Mouse (Mus musculus): ENCODE results near the gene Wnt9a.
"Not testable (repeated sequence)": the region's sequence is repeated elsewhere in the genome, so short reads cannot be mapped to it uniquely, and the experiment has no call there.

Wnt9a gene

DNA sequence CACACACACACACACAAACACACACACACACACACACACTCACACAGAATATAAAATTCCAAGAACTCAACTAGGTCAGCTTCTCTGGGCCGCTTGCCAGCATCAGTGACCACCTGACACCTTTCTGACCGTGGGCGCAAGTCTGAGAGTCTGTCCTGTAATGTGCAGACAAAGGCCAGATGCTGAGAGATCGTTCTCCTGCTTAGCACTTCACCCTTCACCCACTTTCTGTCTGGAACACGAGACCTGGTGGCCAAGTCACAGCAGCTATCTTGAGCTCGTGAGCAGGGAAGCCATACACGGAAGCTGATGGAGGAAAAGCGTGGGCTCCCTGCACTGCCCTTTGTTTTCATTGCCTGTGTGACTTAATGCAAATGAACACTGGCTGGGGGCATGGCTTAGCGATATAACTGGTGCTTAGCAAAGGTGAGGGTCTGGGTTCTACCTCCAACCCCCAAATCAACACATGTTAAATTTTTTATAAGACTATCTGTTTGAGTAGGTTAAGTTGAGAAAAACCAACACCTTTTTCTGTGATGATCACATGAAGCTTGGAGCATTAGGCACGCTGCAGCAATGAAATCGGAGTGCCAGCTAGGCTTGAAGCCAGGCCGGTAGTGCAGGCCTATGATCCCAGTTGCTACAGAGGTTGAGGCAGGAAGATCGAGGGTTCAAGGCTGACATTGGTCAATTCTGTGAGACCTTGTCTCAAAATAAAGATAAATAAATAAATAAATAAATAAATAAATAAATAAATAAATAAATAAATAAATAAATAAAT lies 31.4 kb downstream of the Wnt9a start:
- no peak for DNase-seq

DNA sequence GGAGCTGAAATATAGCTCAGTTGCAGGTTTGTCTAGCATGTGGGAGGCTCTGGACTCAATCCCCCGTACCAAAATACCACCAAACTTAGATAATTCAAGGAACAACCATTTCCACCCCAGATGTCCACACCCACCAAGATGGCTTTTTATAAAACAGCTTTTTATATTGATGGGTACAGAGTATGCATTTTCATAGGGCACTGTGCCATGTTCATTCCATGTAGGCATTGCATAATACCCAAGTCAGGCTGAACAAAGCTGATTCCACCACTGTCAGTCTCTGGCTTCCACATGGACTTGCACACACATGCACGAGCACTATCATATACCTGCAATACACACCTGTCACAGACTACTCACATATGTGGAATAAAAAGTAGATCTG lies 32.0 kb downstream of the Wnt9a start:
- no peak for DNase-seq

DNA sequence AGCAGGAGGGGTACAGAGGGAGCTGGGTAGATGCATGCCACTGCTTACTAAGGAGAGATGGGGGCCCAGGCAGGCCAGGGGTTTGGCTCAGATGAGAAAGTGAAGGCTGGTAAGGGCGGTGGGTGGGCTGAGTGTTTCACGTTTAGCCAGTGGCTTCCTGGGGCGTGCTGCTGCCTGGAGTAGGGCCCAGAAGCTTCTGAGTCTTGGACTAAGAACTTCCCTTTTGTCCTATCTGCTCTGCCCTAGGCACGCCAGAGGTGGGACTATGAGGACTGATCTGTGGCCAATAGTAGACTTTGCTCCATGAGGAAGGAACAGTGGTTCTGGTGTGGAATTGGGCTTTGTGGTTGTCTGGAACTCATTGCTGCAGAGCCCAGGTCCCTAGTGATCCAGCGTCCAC lies 36.2 kb downstream of the Wnt9a start:
- DNase-seq = no peak

DNA sequence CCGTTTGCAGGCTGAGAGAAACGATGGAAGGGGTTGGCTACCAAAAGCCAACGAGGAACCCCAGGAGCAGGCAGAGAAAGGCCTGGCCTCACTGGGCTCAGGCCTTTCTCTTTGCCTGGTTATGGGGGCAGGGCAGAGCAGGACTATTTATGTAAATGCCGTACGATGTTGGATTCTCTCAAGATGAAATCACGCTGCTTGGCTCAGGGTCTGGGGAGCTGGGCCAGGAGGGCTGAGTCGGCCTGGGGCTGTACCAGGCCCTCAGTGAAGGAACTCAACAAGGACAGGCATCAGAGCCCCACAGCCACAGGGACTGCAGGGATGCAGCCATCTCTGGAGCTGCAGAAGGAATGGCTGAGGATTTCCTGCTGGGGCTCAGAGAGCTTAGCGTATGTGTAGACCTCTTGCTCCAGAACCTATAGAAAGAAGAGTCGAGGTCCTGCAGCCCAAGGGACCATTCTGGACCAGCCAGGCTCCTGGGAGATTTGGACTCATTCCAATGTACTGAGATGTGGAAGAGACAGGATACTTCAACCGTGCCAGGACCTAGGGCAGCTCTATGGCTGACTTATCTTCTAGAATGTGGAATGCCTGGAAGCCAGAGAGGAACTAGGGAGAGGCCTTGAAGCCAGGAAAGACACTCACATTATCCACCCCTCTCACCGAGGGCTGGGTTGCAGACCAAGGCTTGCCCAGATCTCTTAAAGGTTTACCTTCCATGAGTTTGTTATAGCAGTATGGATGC lies 39.6 kb downstream of the Wnt9a start:
- DNase-seq = no peak

DNA sequence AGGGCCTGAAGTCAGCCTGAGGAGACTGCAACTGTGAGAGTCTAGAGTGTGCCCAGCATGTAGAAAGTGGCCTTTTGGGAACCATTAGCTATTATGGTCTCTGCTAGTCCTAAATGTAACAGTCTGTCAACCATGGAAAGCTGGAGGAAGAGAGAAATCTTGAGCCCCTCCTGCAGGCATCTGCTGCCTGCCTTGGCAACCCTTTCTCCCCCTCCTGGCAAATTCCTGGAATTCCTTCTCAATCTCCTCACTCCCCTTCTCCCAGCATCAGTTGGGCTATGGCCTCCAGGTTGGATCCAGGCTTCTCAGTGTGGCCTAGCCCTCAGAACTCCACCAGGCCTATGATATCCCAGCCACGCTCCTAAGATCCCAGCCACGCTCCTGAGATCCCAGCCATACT lies 43.6 kb downstream of the Wnt9a start:
- DNase-seq = no peak

DNA sequence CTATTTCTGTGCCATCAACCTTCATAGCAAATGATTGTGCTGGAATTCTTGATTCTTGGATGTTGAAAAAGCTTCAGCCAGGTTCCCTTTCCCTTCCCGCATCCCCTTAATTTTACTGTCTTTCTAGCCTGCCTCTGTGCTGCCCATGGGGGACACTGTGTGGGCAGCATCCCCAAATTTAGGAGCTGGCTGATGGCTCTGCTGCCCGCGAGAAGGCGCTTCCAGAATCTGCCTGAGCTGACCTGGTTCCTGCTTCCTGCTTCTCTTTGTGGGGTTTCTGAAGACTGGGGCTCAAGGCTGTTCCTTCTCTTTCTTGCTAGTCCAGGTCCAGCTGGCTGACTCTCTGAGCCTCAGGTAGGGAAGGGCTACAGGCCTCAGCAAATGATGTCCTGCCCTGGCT lies 48.1 kb downstream of the Wnt9a start:
- no peak for DNase-seq

DNA sequence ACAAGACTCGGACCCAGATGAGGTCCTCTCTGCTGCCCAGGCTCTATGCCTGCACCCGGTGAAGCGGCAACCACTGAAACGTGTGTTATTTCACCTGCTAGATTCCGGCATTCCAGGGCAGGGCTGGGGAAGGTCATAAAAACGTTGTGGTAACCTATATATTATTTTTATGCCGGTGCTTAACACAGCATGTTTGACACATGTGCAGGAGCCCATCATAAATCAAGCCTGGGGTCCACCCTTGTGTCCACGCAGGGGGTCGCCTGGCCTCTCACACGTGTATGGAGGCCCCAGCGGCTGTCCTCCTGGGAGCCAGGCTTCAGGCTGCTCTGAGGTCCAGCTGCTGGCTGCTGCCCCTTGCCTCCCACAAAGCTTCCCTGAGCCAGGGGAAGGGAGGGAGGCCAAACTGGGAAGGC lies 50.2 kb downstream of the Wnt9a start:
- no peak for DNase-seq

DNA sequence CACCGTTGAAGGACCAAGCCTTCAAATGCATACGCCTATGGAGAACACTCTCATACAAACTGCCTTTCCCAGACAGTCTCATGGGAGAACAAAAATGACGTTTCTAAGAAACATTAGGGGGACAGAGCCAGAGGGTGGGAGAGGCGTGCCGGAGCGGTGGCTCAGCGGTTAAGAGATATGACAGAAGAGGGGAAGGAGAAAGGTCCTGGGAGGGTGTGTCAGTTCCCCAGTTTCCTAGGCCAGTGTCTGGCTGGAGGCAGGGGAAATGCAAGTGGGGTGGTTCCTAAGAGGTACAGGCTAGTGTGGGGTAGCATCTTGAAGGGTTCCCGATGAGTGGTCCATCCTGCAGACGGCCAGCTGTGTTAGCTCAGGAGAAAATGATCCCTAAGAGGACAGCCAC lies 54.6 kb downstream of the Wnt9a start:
- no peak for DNase-seq

DNA sequence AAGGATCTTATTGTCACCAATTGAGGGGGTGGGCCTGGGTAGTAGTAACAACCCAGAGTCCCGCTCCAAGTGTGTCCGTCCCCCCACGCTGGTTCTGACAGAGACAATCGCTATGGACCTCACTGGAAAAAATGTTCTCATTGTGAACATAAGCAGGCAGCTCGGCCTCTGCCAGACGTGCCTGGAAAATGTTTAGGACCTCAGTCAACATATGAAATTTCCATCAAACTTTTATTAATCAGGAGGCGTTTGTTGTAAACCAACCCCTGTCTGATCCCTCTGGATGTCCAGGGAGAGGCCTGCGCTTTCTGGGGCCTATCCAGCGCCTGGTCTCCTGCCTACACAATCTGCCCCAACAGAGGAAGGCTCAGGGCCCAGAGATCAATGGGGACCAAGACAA lies 57.3 kb downstream of the Wnt9a start:
- no peak for DNase-seq

DNA sequence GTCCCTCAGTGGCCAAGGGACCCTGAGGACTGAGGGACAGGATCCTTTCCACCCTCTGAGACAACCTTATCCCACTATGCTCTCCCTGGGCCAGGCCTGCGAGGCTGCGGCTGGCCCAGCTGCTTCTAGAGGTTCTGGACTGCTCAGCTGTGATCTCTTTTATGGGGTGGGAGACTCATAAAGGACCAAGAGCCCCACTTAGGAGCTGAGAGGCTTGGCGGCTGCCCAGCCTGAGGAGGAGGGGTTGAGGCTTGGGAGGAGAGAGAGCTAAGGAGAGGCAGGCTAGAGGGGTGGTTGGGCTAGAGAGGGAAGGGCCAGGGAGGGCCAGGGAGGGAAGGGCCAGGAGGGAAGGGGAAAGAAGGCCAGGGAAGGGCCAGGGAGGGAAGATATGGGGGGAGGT lies 57.7 kb downstream of the Wnt9a start:
- no peak for DNase-seq

DNA sequence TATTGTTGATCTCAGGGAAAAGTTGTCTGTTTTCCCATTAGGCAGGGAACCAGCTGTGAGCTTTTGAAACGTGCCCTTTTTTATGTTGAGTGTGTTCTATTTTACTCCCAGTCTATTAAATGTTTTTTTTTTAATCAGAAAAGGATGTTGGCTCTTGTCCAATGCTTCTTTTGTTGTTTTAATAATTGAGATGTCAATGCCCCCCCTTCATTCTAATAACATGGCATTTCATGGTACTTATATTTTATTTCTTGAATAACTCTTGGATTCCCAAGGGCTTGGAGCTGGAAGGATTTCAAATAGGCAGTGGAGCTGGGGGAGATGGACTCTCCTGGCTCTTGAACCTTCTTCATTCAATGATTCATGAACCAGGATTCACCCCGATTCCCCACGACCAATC lies 59.3 kb downstream of the Wnt9a start:
- DNase-seq = no peak

DNA sequence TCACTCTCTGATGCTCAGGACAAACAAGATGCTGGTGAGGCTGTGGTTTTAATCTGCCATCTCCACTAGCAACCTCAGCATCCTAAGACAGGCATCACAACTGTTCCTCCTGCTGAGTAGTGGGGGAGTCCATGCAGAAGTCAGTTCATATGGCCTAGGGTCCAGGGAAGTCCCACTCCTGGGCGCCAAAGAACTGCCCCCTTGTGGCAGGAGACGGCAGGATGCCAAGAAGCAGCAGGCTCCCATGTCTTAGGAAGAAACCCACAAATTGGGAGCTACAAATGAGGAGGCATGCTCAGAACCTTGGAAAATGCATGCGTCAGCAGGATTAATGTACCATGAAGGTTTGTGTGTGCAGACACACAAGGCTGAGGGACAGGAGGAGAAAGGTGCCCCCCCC lies 59.9 kb downstream of the Wnt9a start:
- no peak for DNase-seq

DNA sequence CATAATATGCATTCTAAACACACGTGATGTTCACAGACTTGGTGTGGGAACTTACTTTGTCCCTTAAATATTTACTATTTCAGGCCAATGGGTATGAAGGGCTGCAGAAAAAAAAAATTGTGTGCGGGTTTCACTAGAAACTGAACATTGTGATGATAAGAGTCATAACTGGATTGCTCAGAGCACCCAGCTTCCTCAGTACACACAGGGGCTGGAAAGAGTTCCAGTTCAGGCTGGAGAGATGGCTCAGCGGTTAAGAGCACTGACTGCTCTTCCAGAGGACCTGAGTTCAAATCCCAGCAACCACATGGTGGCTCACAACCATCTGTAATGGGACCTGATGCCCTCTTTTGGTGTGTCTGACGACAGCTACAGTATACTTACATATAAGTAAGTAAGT lies 61.2 kb downstream of the Wnt9a start:
- DNase-seq = not testable (repeated sequence)

DNA sequence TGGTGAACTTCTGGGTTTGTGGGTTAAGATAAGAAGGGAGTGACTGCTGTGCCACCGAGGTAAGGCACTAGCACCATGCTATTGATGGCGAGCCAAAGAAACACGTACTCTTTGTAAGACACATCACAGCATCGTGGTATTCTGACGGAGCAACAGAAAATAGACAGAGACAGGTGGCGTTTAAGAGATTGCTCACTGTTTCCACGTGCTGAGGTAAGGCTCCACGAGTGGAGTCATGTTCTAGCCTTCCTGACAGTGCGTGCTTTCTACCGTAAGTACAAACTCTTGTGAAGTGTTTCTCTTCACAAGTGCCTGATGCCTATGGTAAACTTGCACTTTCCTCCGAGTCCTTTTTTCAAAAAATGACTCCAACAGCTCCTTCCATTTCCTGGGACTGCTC lies 63.1 kb downstream of the Wnt9a start:
- no peak for DNase-seq

DNA sequence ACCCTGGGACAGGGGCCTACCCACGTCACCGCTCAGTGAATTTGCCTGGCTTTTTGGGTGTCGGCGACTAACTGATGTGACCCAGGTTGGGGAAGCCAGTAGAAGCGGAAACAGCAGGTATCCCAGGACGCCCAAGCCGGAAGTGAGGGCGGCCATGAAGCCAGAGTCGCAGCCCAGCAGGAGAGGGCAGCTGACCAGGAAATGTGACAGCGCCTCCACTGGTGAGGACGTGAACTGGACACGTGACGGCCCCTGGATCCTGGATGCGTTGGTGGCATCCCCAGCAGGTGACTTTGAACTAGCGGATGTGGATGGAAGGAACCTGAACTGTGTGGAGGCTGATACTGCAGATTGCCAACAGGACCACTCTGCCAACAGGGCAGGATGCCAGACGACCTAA lies 68.7 kb downstream of the Wnt9a start, which contains the start of gene Prss38:
TSS of gene Prss38 (minus strand) at position 183 of the 400 bp plus-strand sequence.
- no peak for DNase-seq

DNA sequence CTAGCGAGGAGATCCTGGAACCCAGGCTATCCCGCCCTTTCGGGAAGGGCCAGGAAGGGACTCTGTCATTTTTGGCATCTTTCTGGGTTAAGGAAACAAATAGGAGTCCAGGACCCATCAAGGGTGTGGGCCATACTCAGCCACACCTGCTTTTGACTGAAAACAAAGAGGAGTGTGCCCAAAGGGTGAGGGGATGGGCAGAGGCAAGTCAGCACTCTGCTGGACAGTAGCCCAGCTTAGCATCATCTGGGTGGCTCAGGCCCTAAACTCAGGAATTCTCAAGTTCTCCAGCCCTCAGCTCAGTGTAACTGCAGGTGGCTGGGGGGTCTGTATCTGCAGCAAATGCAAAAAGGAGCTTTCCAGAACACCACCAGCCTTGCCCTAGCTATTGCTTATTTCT lies 71.3 kb downstream of the Wnt9a start:
- DNase-seq = no peak

DNA sequence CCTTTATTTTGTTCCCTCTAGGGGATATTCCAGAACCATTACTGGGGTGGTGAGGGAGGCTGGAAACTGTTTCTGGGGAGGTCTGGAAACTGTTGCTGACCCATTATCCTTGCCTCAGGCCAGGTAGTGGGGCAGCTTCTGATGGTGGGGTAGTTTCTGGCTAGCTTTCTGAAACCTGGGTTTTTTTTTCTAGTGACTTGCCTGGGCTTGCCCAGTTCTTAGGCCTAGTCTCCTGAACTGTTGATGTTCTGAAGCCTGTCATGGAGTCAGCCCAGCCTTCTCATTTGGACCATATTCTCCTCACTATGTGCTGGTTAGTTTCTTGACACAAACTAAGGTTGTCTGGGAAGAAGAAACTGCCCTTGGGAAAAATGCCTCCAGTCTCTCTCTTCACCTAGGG lies 72.8 kb downstream of the Wnt9a start:
- DNase-seq = no peak

Data from right cerebral cortex, postnatal 14 days (tissue).